Mouse (Mus musculus): ENCODE results near the gene Armc8.

DNA sequence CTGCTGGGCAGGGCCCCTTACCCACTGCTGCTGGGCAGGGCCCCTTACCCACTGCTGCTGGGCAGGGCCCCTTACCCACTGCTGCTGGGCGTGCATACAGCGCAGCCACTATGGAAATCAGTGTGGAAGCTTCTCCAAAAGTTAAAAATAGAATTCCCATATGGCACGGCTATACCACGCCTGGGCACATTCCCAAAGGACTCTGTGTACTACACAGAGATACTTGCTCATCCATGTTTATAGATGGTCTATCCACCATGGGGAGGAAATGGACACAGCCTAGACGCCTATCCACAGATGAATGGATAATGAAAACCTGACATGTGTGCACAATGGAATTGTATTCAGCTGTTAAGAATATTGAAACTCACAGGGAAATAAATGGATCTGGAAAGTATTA is 127.8 kb downstream of the Armc8 start:
- TF ChIP-seq CEBPB (IDR thresholded peaks at IDR 0.05; ENCODE audit: insufficient read depth, poor library complexity, severe bottlenecking) (no peak), MAX (IDR thresholded peaks at IDR 0.05; ENCODE audit: low read depth) (no peak), POLR2A (IDR thresholded peaks at IDR 0.05; ENCODE audit: insufficient read length, low read depth) (no peak)
